In genomic region chr4:150572104-150572691, GRCm38 (mm10) we compare ENCODE assay signal across 15 mouse cellular contexts.
DNase-seq lines count a peak whose midpoint lies in the region; ATAC-seq lines count a peak whose summit lies in the region.
"Had no signal": no experiment of that assay in that cellular context is flagged by ENCODE, and none has a peak within 500 bp of the region (broad histone marks: within the 10 kb centered on the region; RNA-seq: fewer than 3 reads in every experiment).

No protein-coding gene starts in this region.

- no peak overlapping the region for H3K27ac ChIP-seq in hindbrain, embryonic 13.5 days
- no peak overlapping the region for H3K27ac ChIP-seq in hindbrain, embryonic 14.5 days
- H3K27ac ChIP-seq in brown adipose tissue, adult 24 weeks (replicated peaks; ENCODE audit: low read depth, low read length), result peak overlapping the region; percentile 81
- peak overlapping the region; percentile 70 for H3K27ac ChIP-seq in liver, embryonic 15.5 days (replicated peaks)
- H3K27ac ChIP-seq: embryonic facial prominence, embryonic 12.5 days; forebrain, embryonic 15.5 days; limb, embryonic 13.5 days; midbrain, embryonic 15.5 days had no signal

- peaks cover 62% of the 10 kb centered on the region for H3K4me1 ChIP-seq in hindbrain, embryonic 13.5 days (replicated peaks)
- H3K4me1 ChIP-seq in hindbrain, embryonic 14.5 days (replicated peaks; ENCODE audit: control insufficient read depth, insufficient read depth, low read length), result peaks cover 41% of the 10 kb centered on the region
- H3K4me1 ChIP-seq in brown adipose tissue, adult 24 weeks (ENCODE audit: control insufficient read depth, insufficient read depth, insufficient read length, low read length), result peaks cover 26% of the 10 kb centered on the region
- H3K4me1 ChIP-seq in liver, embryonic 15.5 days (replicated peaks), result peaks cover 77% of the 10 kb centered on the region

- 68% methylated on average over 7 of the region's 7 CpGs for WGBS in hindbrain, embryonic 13.5 days
- WGBS in hindbrain, embryonic 14.5 days, result 74% methylated on average over 7 of the region's 7 CpGs
- WGBS in liver, embryonic 15.5 days (ENCODE audit: insufficient replicate concordance), result 45% methylated on average over 7 of the region's 7 CpGs

- DNase-seq in hindbrain, embryonic 14.5 days (ENCODE audit: low spot score), result no peak
- peak; percentile 85 for DNase-seq in kidney, adult 9 months
- DNase-seq in testis, postnatal 14 days (ENCODE audit: low spot score), result no peak
- DNase-seq in heart, adult 8-10 months (ENCODE audit: low spot score), result no peak
- DNase-seq: cerebellum, adult 9-10 months; heart, postnatal 4 days had no signal

- H3K4me3 ChIP-seq in hindbrain, embryonic 13.5 days, result no peak overlapping the region
- H3K4me3 ChIP-seq in hindbrain, embryonic 14.5 days (replicated peaks; ENCODE audit: low read length), result no peak overlapping the region
- peak overlapping the region; percentile 1; the same call in 1 of the 2 replicates for H3K4me3 ChIP-seq in brown adipose tissue, adult 24 weeks (ENCODE audit: insufficient read depth, low read depth, low read length)
- no peak overlapping the region for H3K4me3 ChIP-seq in liver, embryonic 15.5 days (replicated peaks)
- H3K4me3 ChIP-seq: embryonic facial prominence, embryonic 12.5 days; forebrain, embryonic 15.5 days; limb, embryonic 13.5 days; midbrain, embryonic 15.5 days had no signal

- peak overlapping the region; percentile 51; the same call in 1 of the 2 replicates for H3K9ac ChIP-seq in hindbrain, embryonic 13.5 days
- no peak overlapping the region for H3K9ac ChIP-seq in hindbrain, embryonic 14.5 days
- H3K9ac ChIP-seq in liver, embryonic 15.5 days, result no peak overlapping the region
- H3K9ac ChIP-seq: embryonic facial prominence, embryonic 12.5 days; forebrain, embryonic 15.5 days; limb, embryonic 13.5 days; midbrain, embryonic 15.5 days had no signal

- no peaks in the 10 kb centered on the region for H3K9me3 ChIP-seq in hindbrain, embryonic 13.5 days
- no peaks in the 10 kb centered on the region for H3K9me3 ChIP-seq in hindbrain, embryonic 14.5 days (ENCODE audit: control insufficient read depth, low read length)
- no peaks in the 10 kb centered on the region for H3K9me3 ChIP-seq in liver, embryonic 15.5 days (replicated peaks)
- H3K9me3 ChIP-seq: embryonic facial prominence, embryonic 12.5 days; forebrain, embryonic 15.5 days; limb, embryonic 13.5 days; midbrain, embryonic 15.5 days had no signal

- no peak for ATAC-seq in hindbrain, embryonic 13.5 days (ENCODE audit: low FRiP score)
- no peak for ATAC-seq in hindbrain, embryonic 14.5 days (ENCODE audit: low FRiP score)
- no peak for ATAC-seq in liver, embryonic 15.5 days (ENCODE audit: insufficient read depth)
- no peak for ATAC-seq in megakaryocyte progenitor cell, adult 5-6 weeks (replicated peaks; ENCODE audit: poor library complexity)
- ATAC-seq: forebrain, embryonic 15.5 days; midbrain, embryonic 15.5 days; Patski had no signal

- peaks cover 8% of the 10 kb centered on the region; the same call in 1 of the 2 replicates for H3K36me3 ChIP-seq in hindbrain, embryonic 13.5 days
- H3K36me3 ChIP-seq in hindbrain, embryonic 14.5 days (replicated peaks; ENCODE audit: control insufficient read depth, insufficient read depth), result peaks cover 26% of the 10 kb centered on the region; the same call in 1 of the 2 replicates
- 0 out of 2 replicates have a peak, but pooled peaks cover 6% of the 10 kb centered on the region for H3K36me3 ChIP-seq in liver, embryonic 15.5 days (replicated peaks)
- H3K36me3 ChIP-seq: forebrain, embryonic 15.5 days; midbrain, embryonic 15.5 days had no signal

- H3K4me2 ChIP-seq in hindbrain, embryonic 13.5 days, result no peak overlapping the region
- no peak overlapping the region for H3K4me2 ChIP-seq in hindbrain, embryonic 14.5 days (replicated peaks)
- peak overlapping the region; percentile 48 for H3K4me2 ChIP-seq in liver, embryonic 15.5 days
- H3K4me2 ChIP-seq: embryonic facial prominence, embryonic 12.5 days; forebrain, embryonic 15.5 days; limb, embryonic 13.5 days; midbrain, embryonic 15.5 days had no signal

- no peaks in the 10 kb centered on the region for H3K27me3 ChIP-seq in hindbrain, embryonic 13.5 days
- no peaks in the 10 kb centered on the region for H3K27me3 ChIP-seq in hindbrain, embryonic 14.5 days (ENCODE audit: control insufficient read depth, insufficient read depth, low read length)
- no peaks in the 10 kb centered on the region for H3K27me3 ChIP-seq in liver, embryonic 15.5 days
- H3K27me3 ChIP-seq: embryonic facial prominence, embryonic 12.5 days; forebrain, embryonic 15.5 days; limb, embryonic 13.5 days; midbrain, embryonic 15.5 days; Patski had no signal

Comparison
In these comparisons a context has a peak if more than half of its experiments do, and no peak if none do; other contexts are left out.
1. H3K27ac ChIP-seq: peak in brown adipose tissue, adult 24 weeks (single experiment) and liver, embryonic 15.5 days (single experiment); none in hindbrain, embryonic 13.5 days (single experiment) and hindbrain, embryonic 14.5 days (single experiment).